Mouse (Mus musculus) E14TG2a.4 (cell line): ENCODE results near the gene Lrrc9.

Experiments
- CTCF ChIP-seq: conservative IDR thresholded peaks from 2 replicates; pipeline ENCODE4 v1.5.1; 2014; ENCODE audit warnings: low read length
- POU5F1 ChIP-seq: IDR thresholded peaks from 2 replicates; pipeline ENCODE4 v1.6.1; 2014; ENCODE audit warnings: low read length, borderline replicate concordance

- TF ChIP-seq CTCF: no peak
- TF ChIP-seq POU5F1: no peak
Measured at GRCm38 (mm10) chr12:72407146-72407545, 34.5 kb upstream of the Lrrc9 start.
